Mouse (Mus musculus) heart, adult 2 months (tissue): ENCODE measurements at regions not wholly inside any gene's neighbourhood (a gene's known extent, or its start where the extent isn't known, plus 50 kb on each side); places are given as distances from the start of the nearest gene placed in this dataset.

Source experiments
- DNase-seq, 2 experiments: peaks; one replicate each; pipeline ENCODE4 v3.0.0; 2021
- H3K27ac ChIP-seq: fragments of 200-600 bp; 2 replicates; pipeline ENCODE4 v1.8.1; 2022
- H3K27me3 ChIP-seq: fragments of 200-500 bp; 2 replicates; pipeline ENCODE4 v1.6.1; 2012; ENCODE audit warnings: mild to moderate bottlenecking, low read length, inconsistent platforms, mixed read lengths; ENCODE audit not compliant: control insufficient read depth, insufficient read depth
- H3K36me3 ChIP-seq: fragments of 200-500 bp; 2 replicates; pipeline ENCODE4 v1.6.1; 2012; ENCODE audit warnings: low read length, inconsistent platforms; ENCODE audit not compliant: control insufficient read depth, insufficient read depth
- H3K4me1 ChIP-seq: fragments of 200-500 bp; 2 replicates; pipeline ENCODE4 v1.6.1; 2011; ENCODE audit warnings: low read length; ENCODE audit not compliant: control insufficient read depth, insufficient read depth
- H3K4me3 ChIP-seq: fragments of 200-600 bp; 2 replicates; pipeline ENCODE4 v1.8.1; 2022
- H3K79me2 ChIP-seq: fragments of 200-500 bp; replicated peaks from 2 replicates; pipeline ENCODE4 v1.6.1; 2012; ENCODE audit warnings: mild to moderate bottlenecking, inconsistent platforms, low read length, moderate library complexity, mixed read lengths; ENCODE audit not compliant: control insufficient read depth, insufficient read depth
- H3K9ac ChIP-seq: fragments of 200-500 bp; 2 replicates; pipeline ENCODE4 v1.6.1; 2012; ENCODE audit warnings: low read depth, mild to moderate bottlenecking, control low read depth, inconsistent platforms, low read length, mixed read lengths
- CTCF ChIP-seq: fragments of 200-600 bp; IDR thresholded peaks from 2 replicates; pipeline ENCODE4 v1.8.1; 2022; ENCODE audit warnings: antibody characterized with exemption, mild to moderate bottlenecking, moderate library complexity
- EP300 ChIP-seq: fragments of 200-500 bp; IDR thresholded peaks from 2 replicates; pipeline ENCODE4 v1.6.1; 2011; ENCODE audit warnings: low read depth, low read length, control low read depth; ENCODE audit not compliant: insufficient read depth
- POLR2A ChIP-seq: fragments of 200-500 bp; IDR thresholded peaks from 2 replicates; pipeline ENCODE4 v1.6.1; 2011; ENCODE audit warnings: mild to moderate bottlenecking, low read depth, low read length, control low read depth; ENCODE audit not compliant: insufficient read depth
- WGBS: fragments of 180-500 bp; shearing (Covaris S2); methylation state at CpG from one replicate; pipeline ENCODE4 v1.1.7; 2018; 5-methylcytosine and 5-hydroxymethylcytosine counted together
- intact Hi-C: fragments of 180-260 bp; cut with DNase I; formaldehyde crosslinking; loops from one replicate; pipeline ENCODE4 v1.15.1; 2025

DNA sequence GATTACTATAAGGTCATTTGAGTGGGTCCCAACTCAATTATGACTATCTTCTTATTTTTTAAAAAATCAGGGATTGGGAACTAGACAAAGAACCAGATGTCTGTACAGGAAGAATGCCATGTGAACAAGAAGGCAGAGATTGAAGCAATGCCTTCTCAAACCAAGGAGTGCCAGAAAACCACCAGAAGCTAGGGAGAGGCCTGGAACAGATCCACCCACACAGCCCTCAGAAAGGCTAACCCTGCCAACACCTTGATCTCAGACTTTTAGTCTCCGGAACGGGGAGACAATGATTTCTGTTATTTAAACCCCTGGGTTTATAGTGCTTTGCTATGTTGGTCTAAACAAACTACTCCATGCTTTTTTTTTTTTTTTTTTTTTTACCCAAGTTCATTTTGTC, 136.2 kb upstream of the Prep start:
- no peak overlapping the region for H3K4me3 ChIP-seq
- no peaks in the 10 kb centered on the region for H3K4me1 ChIP-seq
- intact Hi-C loops = no loop called here
- DNase-seq = no peak
- no peak overlapping the region for H3K27ac ChIP-seq
- 69% methylated on average over 2 of the region's 2 CpGs for WGBS
- no peaks in the 10 kb centered on the region for H3K79me2 ChIP-seq
- no peaks in the 10 kb centered on the region for H3K27me3 ChIP-seq
- no peaks in the 10 kb centered on the region for H3K36me3 ChIP-seq
- TF ChIP-seq CTCF = no peak
- TF ChIP-seq POLR2A = no peak
- no peak for TF ChIP-seq EP300
- H3K9ac ChIP-seq = no peak overlapping the region

DNA sequence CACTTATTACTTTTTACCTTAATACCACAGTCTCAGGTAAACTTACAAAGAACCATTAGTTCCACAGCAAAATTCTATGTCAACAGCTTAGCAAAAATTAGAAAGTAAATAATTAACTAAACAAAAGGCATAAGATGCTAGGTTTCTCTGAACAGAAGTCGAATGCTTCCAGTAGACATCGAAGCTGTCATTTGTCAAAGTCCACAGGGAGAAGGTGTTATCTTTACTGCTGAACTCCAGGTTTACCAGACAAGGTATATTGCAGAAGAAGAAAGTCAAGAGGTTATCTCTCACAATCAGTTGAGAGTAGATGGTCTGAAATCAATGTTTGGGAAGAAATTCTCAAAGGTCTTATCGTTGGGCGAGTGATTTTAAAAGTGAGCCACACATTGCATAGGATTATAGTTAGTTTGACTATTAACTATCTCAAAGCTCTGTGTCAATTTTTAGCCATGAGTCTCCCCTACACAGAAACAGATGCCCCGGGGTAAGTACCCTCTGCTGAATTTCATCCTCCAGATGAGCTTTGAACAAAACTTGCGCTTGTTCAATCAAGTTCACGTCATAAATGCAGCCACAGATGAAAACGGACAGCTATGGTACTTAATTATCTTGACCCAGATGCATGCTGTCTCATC, 153.1 kb upstream of the Prep start:
- Histone ChIP-seq H3K4me3 (no peak overlapping the region), H3K9ac (no peak overlapping the region), H3K4me1 (no peaks in the 10 kb centered on the region), H3K79me2 (no peaks in the 10 kb centered on the region), H3K36me3 (no peaks in the 10 kb centered on the region), H3K27ac (no peak overlapping the region), H3K27me3 (no peaks in the 10 kb centered on the region)
- no peak for TF ChIP-seq POLR2A
- no peak for TF ChIP-seq CTCF
- TF ChIP-seq EP300 = no peak
- intact Hi-C loops = loop anchor here (10.0 kb wide), 1 partner anchor 61 kb away; no protein-coding TSS in a partner anchor
- 84% methylated on average over 8 of the region's 8 CpGs for WGBS
- DNase-seq = no peak

DNA sequence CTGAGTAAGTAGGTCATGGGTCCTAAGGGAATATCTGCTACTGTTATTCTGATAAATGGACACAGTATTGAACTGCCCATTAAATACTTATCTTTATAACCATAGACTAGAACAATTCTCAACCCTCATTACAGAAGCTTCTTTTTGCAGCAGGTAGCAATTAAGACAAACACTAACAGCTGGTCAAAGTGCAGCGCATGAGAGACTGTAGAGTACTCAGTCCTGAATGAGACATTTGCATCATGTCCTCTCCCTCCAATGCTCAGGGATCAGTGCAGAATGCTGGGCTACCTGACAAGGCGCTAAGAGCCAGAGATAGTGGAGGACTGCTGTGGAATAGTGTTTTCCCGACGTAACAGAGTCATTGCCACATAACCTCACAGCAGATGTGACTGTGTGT, 162.5 kb upstream of the Prep start:
- 92% methylated on average over 4 of the region's 4 CpGs for WGBS
- no peak for DNase-seq
- Histone ChIP-seq H3K4me3 (no peak overlapping the region), H3K36me3 (no peaks in the 10 kb centered on the region), H3K79me2 (no peaks in the 10 kb centered on the region), H3K4me1 (no peaks in the 10 kb centered on the region), H3K27ac (no peak overlapping the region), H3K9ac (no peak overlapping the region), H3K27me3 (no peaks in the 10 kb centered on the region)
- intact Hi-C loops = no loop called here
- TF ChIP-seq CTCF (no peak), EP300 (no peak), POLR2A (no peak)

DNA sequence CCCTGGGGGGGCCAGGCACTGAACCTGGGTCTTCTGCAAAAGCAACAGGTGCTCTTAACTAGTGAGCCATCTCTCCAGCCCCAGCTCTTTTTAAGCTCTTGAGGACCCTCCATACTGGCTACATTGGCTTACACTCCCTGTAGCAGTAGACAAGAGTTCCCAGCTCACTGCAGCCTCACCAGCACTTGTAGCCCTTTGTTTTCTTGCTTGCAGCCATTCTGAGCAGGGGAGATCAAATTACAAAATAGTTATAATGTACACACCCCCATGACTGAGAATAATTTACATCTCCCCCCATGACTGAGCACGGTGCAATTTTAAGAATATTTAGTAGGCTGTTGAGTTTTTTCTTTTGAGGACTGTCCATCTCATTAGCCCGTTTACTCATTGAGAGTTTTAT, 165.8 kb upstream of the Prep start:
- Histone ChIP-seq H3K27me3 (no peaks in the 10 kb centered on the region), H3K4me1 (no peaks in the 10 kb centered on the region), H3K79me2 (no peaks in the 10 kb centered on the region), H3K4me3 (no peak overlapping the region), H3K27ac (no peak overlapping the region), H3K9ac (no peak overlapping the region), H3K36me3 (no peaks in the 10 kb centered on the region)
- WGBS = 84% methylated on average over 2 of the region's 2 CpGs
- DNase-seq = no peak
- intact Hi-C loops = no loop called here
- TF ChIP-seq EP300 (no peak), CTCF (no peak), POLR2A (no peak)

DNA sequence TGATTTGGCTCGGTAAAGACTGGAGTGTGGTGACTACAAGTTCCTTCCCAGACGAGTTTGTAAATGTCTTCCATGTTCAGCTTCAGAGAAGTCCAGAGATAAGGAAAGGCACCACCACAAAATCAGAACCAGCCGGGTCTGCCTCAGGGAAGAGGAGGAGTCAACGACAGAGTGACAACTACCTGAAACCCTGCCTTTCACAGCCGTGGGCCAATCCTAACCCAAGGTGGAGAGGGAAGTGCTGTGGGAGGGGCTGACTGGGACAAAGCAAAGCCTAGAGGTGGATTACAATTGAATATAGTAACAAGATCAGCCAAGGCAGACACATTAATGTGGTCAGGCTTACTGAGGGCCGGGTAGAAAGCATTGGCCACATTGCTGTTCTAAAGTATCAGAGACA, 174.9 kb upstream of the Prep start:
- H3K4me3 ChIP-seq = no peak overlapping the region
- no peak for TF ChIP-seq POLR2A
- TF ChIP-seq CTCF = no peak
- no peak for TF ChIP-seq EP300
- H3K27me3 ChIP-seq = no peaks in the 10 kb centered on the region
- no peak overlapping the region for H3K27ac ChIP-seq
- no peaks in the 10 kb centered on the region for H3K4me1 ChIP-seq
- intact Hi-C loops = no loop called here
- WGBS = 58% methylated on average over 6 of the region's 6 CpGs
- no peaks in the 10 kb centered on the region for H3K79me2 ChIP-seq
- no peaks in the 10 kb centered on the region for H3K36me3 ChIP-seq
- DNase-seq = no peak
- H3K9ac ChIP-seq = no peak overlapping the region

DNA sequence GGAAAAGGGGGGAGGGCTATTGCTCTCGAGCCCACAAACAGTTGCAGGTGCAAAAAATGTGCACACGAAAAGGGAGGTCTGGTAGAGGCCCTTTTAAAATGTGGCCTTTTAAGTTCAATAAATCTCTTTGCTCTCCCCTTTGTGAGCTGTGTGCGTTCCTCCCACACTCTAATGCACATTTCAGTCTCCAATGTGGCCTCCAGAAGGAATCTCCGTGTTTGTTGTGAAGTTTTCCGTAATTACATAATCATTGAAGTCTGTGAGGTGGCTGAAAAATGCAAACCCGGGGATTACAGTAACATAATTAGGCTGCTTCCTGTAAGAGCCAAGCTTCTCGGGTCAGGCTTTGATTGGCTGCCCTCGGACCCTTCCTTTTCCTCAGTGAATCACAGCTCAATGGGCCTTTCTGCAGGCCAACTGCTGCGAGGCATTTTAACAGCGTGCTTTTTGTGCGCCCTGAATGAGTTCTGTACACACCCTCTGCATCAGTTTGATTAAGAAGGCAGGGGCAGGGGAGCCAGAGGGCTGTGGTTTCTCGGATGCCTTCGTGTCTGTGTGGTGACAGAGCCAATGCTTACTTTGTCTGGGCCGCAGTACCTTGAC, 179.8 kb upstream of the Prep start:
- no peak overlapping the region for H3K4me3 ChIP-seq
- no peaks in the 10 kb centered on the region for H3K4me1 ChIP-seq
- 49% methylated on average over 14 of the region's 14 CpGs for WGBS
- no peak for DNase-seq
- H3K79me2 ChIP-seq = no peaks in the 10 kb centered on the region
- H3K27ac ChIP-seq = no peak overlapping the region
- no peaks in the 10 kb centered on the region for H3K27me3 ChIP-seq
- intact Hi-C loops = loop anchor here (10.0 kb wide), 1 partner anchor 108 kb away; no protein-coding TSS in a partner anchor
- no peak for TF ChIP-seq POLR2A
- TF ChIP-seq CTCF = no peak
- no peak for TF ChIP-seq EP300
- H3K36me3 ChIP-seq = no peaks in the 10 kb centered on the region
- no peak overlapping the region for H3K9ac ChIP-seq
